Mouse (Mus musculus) heart, adult 2 months (tissue): Measurements from ENCODE around the gene Saa2.

Experiments used
- CTCF ChIP-seq: fragments of 200-600 bp; IDR thresholded peaks from 2 replicates; pipeline ENCODE4 v1.8.1; 2022; ENCODE audit warnings: antibody characterized with exemption, mild to moderate bottlenecking, moderate library complexity
- EP300 ChIP-seq: fragments of 200-500 bp; IDR thresholded peaks from 2 replicates; pipeline ENCODE4 v1.6.1; 2011; ENCODE audit warnings: low read depth, low read length, control low read depth; ENCODE audit not compliant: insufficient read depth
- POLR2A ChIP-seq: fragments of 200-500 bp; IDR thresholded peaks from 2 replicates; pipeline ENCODE4 v1.6.1; 2011; ENCODE audit warnings: mild to moderate bottlenecking, low read depth, low read length, control low read depth; ENCODE audit not compliant: insufficient read depth

- no peak for TF ChIP-seq CTCF
- TF ChIP-seq EP300: no peak
- TF ChIP-seq POLR2A: no peak
Measured at GRCm38 (mm10) chr7:46789177-46789849, 37.7 kb downstream of the Saa2 start.
